Mouse (Mus musculus) gastrocnemius, adult 2 months (tissue): ENCODE measurements at regions not wholly inside any gene's neighbourhood (a gene's known extent, or its start where the extent isn't known, plus 50 kb on each side); places are given as distances from the start of the nearest gene placed in this dataset.

Source experiments
- DNase-seq: peaks from one replicate; pipeline ENCODE4 v3.0.0; 2022
- H3K27ac ChIP-seq: fragments of 200-600 bp; 2 replicates; pipeline ENCODE4 v1.8.1; 2022; ENCODE audit warnings: mild to moderate bottlenecking
- H3K4me3 ChIP-seq: fragments of 200-600 bp; 2 replicates; pipeline ENCODE4 v1.8.1; 2022; ENCODE audit warnings: mild to moderate bottlenecking, moderate library complexity
- CTCF ChIP-seq: fragments of 200-600 bp; IDR thresholded peaks from 2 replicates; pipeline ENCODE4 v1.8.1; 2022; ENCODE audit warnings: antibody characterized with exemption, mild to moderate bottlenecking, moderate library complexity
- intact Hi-C: fragments of 180-260 bp; cut with DNase I; formaldehyde crosslinking; loops from one replicate; pipeline ENCODE4 v1.15.1; 2025

DNA sequence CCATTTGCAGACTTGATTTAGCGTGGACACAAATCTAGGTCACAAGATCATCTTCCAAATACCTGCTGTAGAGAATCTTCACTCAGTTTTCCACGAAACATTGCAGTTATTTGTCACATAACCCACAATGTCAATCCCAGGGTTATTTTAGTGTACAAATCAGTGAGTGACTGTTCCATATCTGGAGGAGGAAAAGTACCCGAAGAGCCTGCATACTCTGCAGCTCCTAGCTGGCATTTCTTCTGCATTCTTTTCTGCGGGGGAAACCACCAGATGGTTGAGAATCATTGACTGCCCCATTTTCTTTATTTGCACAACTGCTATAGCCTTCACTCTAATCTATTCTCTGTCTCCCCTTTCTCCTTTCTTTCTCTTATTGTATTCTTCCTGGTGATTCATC is 332.4 kb upstream of the Nudt12 start:
- DNase-seq: no peak
- Histone ChIP-seq H3K4me3 (no peak overlapping the region), H3K27ac (no peak overlapping the region)
- intact Hi-C loops: no loop called here
- no peak for TF ChIP-seq CTCF

GRCm38 (mm10) chr17:59297939-59298338 is 284.8 kb upstream of the Nudt12 start:
- no peak for TF ChIP-seq CTCF
- H3K27ac ChIP-seq: no peak overlapping the region

DNA sequence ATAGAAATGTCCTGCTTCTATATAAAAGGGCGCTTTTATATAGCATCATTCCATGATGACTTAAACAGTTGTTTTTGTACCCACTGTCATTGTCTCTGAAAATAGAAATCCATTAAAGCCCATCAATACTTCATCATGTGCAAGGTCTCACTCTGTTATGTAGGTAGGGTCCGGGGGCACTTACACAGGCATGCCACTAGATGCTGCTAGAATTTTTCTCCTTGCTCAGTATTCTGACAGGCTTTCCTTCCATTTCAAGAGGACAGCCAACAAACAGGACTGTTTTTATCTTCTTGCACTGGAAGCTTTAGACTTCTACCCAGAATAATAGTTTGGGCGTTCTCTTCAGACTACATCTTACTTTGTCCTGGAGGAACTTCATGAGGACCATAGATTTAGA is 268.2 kb upstream of the Nudt12 start:
- intact Hi-C loops: no loop called here
- no peak overlapping the region for H3K27ac ChIP-seq
- H3K4me3 ChIP-seq: no peak overlapping the region
- TF ChIP-seq CTCF: peak; percentile 17; the same call in 1 of the 2 replicates
- DNase-seq: no peak

More at GRCm38 (mm10) chr17:59297939-59298338, 284.8 kb upstream of the Nudt12 start:
- H3K4me3 ChIP-seq: no peak overlapping the region
- no peak for DNase-seq
- intact Hi-C loops: no loop called here

- no peak for DNase-seq
- Histone ChIP-seq H3K27ac (no peak overlapping the region), H3K4me3 (no peak overlapping the region)
- intact Hi-C loops: no loop called here
- no peak for TF ChIP-seq CTCF
These were observed 266.6 kb upstream of the Nudt12 start for GRCm38 (mm10) chr17:59279811-59280210.

- intact Hi-C loops: no loop called here
- Histone ChIP-seq H3K27ac (no peak overlapping the region), H3K4me3 (no peak overlapping the region)
- no peak for TF ChIP-seq CTCF
- no peak for DNase-seq
These were observed 256.4 kb upstream of the Nudt12 start for GRCm38 (mm10) chr17:59269613-59270012.

DNA sequence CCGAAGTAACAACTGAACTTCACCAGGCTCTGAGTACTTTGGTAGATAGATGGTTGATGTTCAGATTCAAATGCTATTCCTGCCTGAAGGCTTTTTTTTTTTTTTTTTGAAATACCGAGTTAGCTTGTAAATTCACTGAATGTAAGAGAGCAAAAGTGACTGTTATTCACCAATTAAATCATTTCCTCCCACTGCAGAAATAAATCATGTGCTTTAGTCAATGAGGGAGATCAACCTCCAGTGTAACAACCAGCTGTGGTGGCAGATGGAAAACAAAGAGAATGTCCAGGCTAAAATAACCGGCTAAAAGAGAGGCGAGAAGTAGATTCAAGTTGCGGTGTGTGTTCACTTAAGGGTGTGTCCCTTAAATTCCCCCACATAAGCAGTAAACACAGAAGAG is 235.8 kb upstream of the Nudt12 start:
- Histone ChIP-seq H3K27ac (no peak overlapping the region), H3K4me3 (no peak overlapping the region)
- TF ChIP-seq CTCF: no peak
- DNase-seq: no peak
- intact Hi-C loops: no loop called here

DNA sequence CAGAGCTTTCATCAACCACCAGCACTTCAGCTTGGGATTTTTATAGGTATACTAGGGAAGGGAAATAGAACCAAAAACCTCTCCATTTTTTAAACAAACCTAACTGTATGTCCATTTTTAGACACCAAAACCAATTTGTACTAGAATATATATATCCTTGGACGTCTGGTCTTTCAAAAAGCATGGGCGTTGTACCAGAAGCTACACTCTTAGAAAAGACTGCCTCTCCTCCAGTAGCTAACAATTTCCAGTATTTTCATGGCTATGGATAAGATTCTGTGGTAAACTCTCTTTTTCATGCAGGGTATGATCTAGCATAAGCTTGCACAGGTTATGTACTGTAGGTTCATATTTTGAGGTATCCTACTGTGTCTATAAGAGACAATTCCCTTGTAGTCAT is 219.1 kb upstream of the Nudt12 start:
- no peak overlapping the region for H3K27ac ChIP-seq
- H3K4me3 ChIP-seq: no peak overlapping the region
- no peak for DNase-seq
- TF ChIP-seq CTCF: no peak
- intact Hi-C loops: no loop called here
